Mouse (Mus musculus): Measurements from ENCODE around the gene Txnl4b. TPM values are rescaled to one million over a fixed set of nuclear protein-coding genes. Genes with fewer than 3 reads are reported as not detected.

Txnl4b gene
- polyA plus RNA-seq, 1 experiment from 2014 or later: 28.3 TPM

- no peak overlapping the region for H3K27ac ChIP-seq (replicated peaks; ENCODE audit: low read depth, low read length)
- H3K36me3 ChIP-seq (ENCODE audit: control insufficient read depth, insufficient read depth, low read length): peaks cover 4% of the 10 kb centered on the region
- WGBS: 88% methylated on average over 9 of the region's 9 CpGs
- H3K9ac ChIP-seq (ENCODE audit: low read length): no peak overlapping the region
- ATAC-seq (ENCODE audit: insufficient number of reproducible peaks, low FRiP score, low TSS enrichment, low read depth): no peak
- H3K4me2 ChIP-seq (ENCODE audit: low read depth, severe bottlenecking): no peak overlapping the region
- H3K27me3 ChIP-seq (ENCODE audit: control insufficient read depth, insufficient read depth, low read length): no peaks in the 10 kb centered on the region
- H3K9me3 ChIP-seq (ENCODE audit: control insufficient read depth, low read length): no peaks in the 10 kb centered on the region
- DNase-seq (ENCODE audit: low spot score): no peak
- no peaks in the 10 kb centered on the region for H3K4me1 ChIP-seq (ENCODE audit: control insufficient read depth, insufficient read depth, low read length)
- no peak overlapping the region for H3K4me3 ChIP-seq (ENCODE audit: low read depth, low read length)
Observed at GRCm38 (mm10) chr8:109590901-109591300, 25.2 kb downstream of the Txnl4b start.

- H3K4me1 ChIP-seq (ENCODE audit: control insufficient read depth, insufficient read depth, low read length): no peaks in the 10 kb centered on the region
- H3K9me3 ChIP-seq (ENCODE audit: control insufficient read depth, low read length): no peaks in the 10 kb centered on the region
- H3K36me3 ChIP-seq (ENCODE audit: control insufficient read depth, insufficient read depth, low read length): peaks cover 4% of the 10 kb centered on the region
- WGBS: 94% methylated on average over 3 of the region's 3 CpGs
- H3K9ac ChIP-seq (ENCODE audit: low read length): no peak overlapping the region
- no peak overlapping the region for H3K4me3 ChIP-seq (ENCODE audit: low read depth, low read length)
- no peak overlapping the region for H3K4me2 ChIP-seq (ENCODE audit: low read depth, severe bottlenecking)
- ATAC-seq (ENCODE audit: insufficient number of reproducible peaks, low FRiP score, low TSS enrichment, low read depth) (no peak), DNase-seq (ENCODE audit: low spot score) (no peak)
- H3K27ac ChIP-seq (replicated peaks; ENCODE audit: low read depth, low read length): no peak overlapping the region
- no peaks in the 10 kb centered on the region for H3K27me3 ChIP-seq (ENCODE audit: control insufficient read depth, insufficient read depth, low read length)
Observed at GRCm38 (mm10) chr8:109591367-109591766, 25.7 kb downstream of the Txnl4b start.

DNA sequence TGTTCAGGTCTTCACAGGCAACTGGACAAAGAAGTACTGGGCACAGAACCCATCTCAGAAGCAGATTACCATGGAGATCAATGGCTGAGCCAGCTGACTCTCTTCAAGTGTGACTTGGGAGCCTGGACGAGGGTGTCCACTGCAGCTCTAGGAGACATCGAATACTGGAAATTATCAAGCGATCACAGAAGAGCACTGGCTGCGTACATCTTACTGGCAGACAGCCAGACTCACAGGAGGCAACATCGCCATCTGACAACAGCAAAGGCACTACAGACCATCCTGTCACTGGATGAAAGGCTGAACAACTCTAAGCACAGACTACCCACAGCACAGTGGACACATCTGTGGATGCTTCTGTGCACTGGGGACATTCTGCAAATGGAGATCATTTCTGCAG is 26.5 kb downstream of the Txnl4b start:
- peaks cover 4% of the 10 kb centered on the region for H3K36me3 ChIP-seq (ENCODE audit: control insufficient read depth, insufficient read depth, low read length)

DNA sequence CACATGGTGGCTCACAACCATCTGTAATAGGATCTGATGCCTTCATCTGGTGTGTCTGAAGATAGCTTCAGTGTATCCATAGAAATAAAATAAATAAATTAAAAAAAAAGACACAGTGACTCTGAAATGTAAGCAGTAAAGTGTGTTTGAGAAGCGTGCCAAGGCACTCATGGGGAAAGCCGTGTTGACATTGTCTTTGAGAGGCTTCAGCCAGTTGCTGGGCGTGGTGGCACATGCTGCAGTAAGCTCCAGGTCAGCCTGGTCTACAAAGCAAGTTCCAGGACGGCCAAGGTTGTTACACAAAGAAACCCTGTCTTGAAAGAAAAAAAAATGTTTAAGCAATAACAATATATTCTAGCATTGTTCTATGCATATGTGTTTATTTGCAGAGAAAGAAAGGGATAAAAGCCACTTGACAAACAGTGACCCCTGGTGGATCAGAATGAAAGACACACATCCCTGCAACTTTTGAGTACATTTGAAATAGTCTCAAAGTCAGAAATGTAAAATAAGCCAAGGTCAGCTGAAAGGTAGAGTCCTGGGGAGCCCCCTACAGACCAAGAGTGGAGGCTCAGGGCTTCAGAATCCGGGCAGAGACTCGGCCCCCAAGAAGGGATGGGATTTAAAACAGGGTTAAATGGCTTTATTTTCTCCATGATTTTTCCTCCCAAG is 27.6 kb downstream of the Txnl4b start:
- Histone ChIP-seq H3K4me3 (ENCODE audit: low read depth, low read length) (no peak overlapping the region), H3K27ac (replicated peaks; ENCODE audit: low read depth, low read length) (no peak overlapping the region), H3K36me3 (ENCODE audit: control insufficient read depth, insufficient read depth, low read length) (peaks cover 4% of the 10 kb centered on the region), H3K9me3 (ENCODE audit: control insufficient read depth, low read length) (no peaks in the 10 kb centered on the region), H3K9ac (ENCODE audit: low read length) (no peak overlapping the region), H3K4me2 (ENCODE audit: low read depth, severe bottlenecking) (no peak overlapping the region), H3K27me3 (ENCODE audit: control insufficient read depth, insufficient read depth, low read length) (no peaks in the 10 kb centered on the region), H3K4me1 (ENCODE audit: control insufficient read depth, insufficient read depth, low read length) (no peaks in the 10 kb centered on the region)
- DNase-seq (ENCODE audit: low spot score): peak; percentile 35
- no peak for ATAC-seq (ENCODE audit: insufficient number of reproducible peaks, low FRiP score, low TSS enrichment, low read depth)
- WGBS: 83% methylated on average over 6 of the region's 6 CpGs

More for the DNA sequence above, 26.5 kb downstream of the Txnl4b start:
- 95% methylated on average over 5 of the region's 5 CpGs for WGBS
- no peaks in the 10 kb centered on the region for H3K27me3 ChIP-seq (ENCODE audit: control insufficient read depth, insufficient read depth, low read length)
- no peak overlapping the region for H3K9ac ChIP-seq (ENCODE audit: low read length)
- no peaks in the 10 kb centered on the region for H3K4me1 ChIP-seq (ENCODE audit: control insufficient read depth, insufficient read depth, low read length)
- H3K4me3 ChIP-seq (ENCODE audit: low read depth, low read length): no peak overlapping the region
- ATAC-seq (ENCODE audit: insufficient number of reproducible peaks, low FRiP score, low TSS enrichment, low read depth) (no peak), DNase-seq (ENCODE audit: low spot score) (no peak)
- H3K4me2 ChIP-seq (ENCODE audit: low read depth, severe bottlenecking): no peak overlapping the region
- no peaks in the 10 kb centered on the region for H3K9me3 ChIP-seq (ENCODE audit: control insufficient read depth, low read length)
- no peak overlapping the region for H3K27ac ChIP-seq (replicated peaks; ENCODE audit: low read depth, low read length)

DNA sequence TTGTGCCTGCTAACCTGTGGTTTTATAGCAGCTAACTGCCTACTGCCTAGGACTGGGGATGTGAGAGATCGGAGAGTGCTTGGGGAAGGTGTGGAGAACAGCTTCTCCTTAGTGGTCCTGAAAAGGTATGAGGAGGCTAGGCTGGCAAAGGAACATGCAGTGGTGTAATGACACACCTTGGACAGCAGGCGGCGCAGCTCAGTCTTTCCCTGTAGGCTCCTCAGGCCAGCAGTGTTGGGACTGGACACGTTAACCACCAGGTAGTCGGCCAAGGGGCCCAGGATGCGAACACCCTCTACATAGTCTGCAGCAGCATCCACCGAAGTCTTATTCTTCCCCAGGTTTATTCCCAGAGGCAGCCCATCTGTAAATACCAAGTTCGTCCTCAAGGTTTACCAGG is 30.2 kb downstream of the Txnl4b start:
- ATAC-seq (ENCODE audit: insufficient number of reproducible peaks, low FRiP score, low TSS enrichment, low read depth) (no peak), DNase-seq (ENCODE audit: low spot score) (peak; percentile 82)
- Histone ChIP-seq H3K9ac (ENCODE audit: low read length) (no peak overlapping the region), H3K4me2 (ENCODE audit: low read depth, severe bottlenecking) (no peak overlapping the region), H3K36me3 (ENCODE audit: control insufficient read depth, insufficient read depth, low read length) (peaks cover 4% of the 10 kb centered on the region), H3K4me1 (ENCODE audit: control insufficient read depth, insufficient read depth, low read length) (no peaks in the 10 kb centered on the region), H3K4me3 (ENCODE audit: low read depth, low read length) (no peak overlapping the region), H3K27me3 (ENCODE audit: control insufficient read depth, insufficient read depth, low read length) (no peaks in the 10 kb centered on the region), H3K27ac (replicated peaks; ENCODE audit: low read depth, low read length) (no peak overlapping the region), H3K9me3 (ENCODE audit: control insufficient read depth, low read length) (no peaks in the 10 kb centered on the region)
- WGBS: 50% methylated on average over 8 of the region's 8 CpGs

- DNase-seq (ENCODE audit: low spot score): no peak
- peaks cover 5% of the 10 kb centered on the region for H3K4me1 ChIP-seq (ENCODE audit: control insufficient read depth, insufficient read depth, low read length)
- no peak overlapping the region for H3K4me2 ChIP-seq (ENCODE audit: low read depth, severe bottlenecking)
- no peak for ATAC-seq (ENCODE audit: insufficient number of reproducible peaks, low FRiP score, low TSS enrichment, low read depth)
- H3K4me3 ChIP-seq (ENCODE audit: low read depth, low read length): no peak overlapping the region
- no peaks in the 10 kb centered on the region for H3K27me3 ChIP-seq (ENCODE audit: control insufficient read depth, insufficient read depth, low read length)
- H3K27ac ChIP-seq (replicated peaks; ENCODE audit: low read depth, low read length): no peak overlapping the region
- H3K36me3 ChIP-seq (ENCODE audit: control insufficient read depth, insufficient read depth, low read length): no peaks in the 10 kb centered on the region
- H3K9me3 ChIP-seq (ENCODE audit: control insufficient read depth, low read length): no peaks in the 10 kb centered on the region
- WGBS: 80% methylated on average over 2 of the region's 2 CpGs
- no peak overlapping the region for H3K9ac ChIP-seq (ENCODE audit: low read length)
Observed at GRCm38 (mm10) chr8:109606725-109607124, 41.0 kb downstream of the Txnl4b start.

DNA sequence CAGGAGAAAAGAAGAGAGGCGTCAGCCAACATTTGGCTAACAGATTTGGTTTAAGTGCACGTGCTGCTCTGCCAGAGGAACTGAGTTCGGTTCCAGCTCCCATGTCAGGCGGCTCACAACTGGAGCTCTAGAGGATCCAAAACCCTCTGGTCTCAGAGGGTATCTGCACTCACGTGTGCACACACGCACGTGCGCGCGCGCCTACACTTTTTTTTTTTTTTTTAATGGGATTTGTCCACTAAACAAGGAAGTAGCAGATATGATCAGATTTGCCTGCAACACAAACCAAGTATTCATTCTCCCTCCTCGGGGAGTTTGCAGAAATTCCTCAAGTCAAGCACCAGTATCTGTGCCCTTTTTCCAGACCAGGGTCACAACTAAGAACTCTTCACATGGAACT is 42.0 kb downstream of the Txnl4b start:
- Histone ChIP-seq H3K4me3 (ENCODE audit: low read depth, low read length) (peak overlapping the region; percentile 46), H3K36me3 (ENCODE audit: control insufficient read depth, insufficient read depth, low read length) (no peaks in the 10 kb centered on the region), H3K27ac (replicated peaks; ENCODE audit: low read depth, low read length) (no peak overlapping the region), H3K27me3 (ENCODE audit: control insufficient read depth, insufficient read depth, low read length) (no peaks in the 10 kb centered on the region), H3K4me1 (ENCODE audit: control insufficient read depth, insufficient read depth, low read length) (peaks cover 5% of the 10 kb centered on the region), H3K9me3 (ENCODE audit: control insufficient read depth, low read length) (no peaks in the 10 kb centered on the region), H3K9ac (ENCODE audit: low read length) (peak overlapping the region; percentile 76), H3K4me2 (ENCODE audit: low read depth, severe bottlenecking) (peak overlapping the region; percentile 73)
- DNase-seq (ENCODE audit: low spot score) (peak; percentile 34), ATAC-seq (ENCODE audit: insufficient number of reproducible peaks, low FRiP score, low TSS enrichment, low read depth) (no peak)
- 14% methylated on average over 12 of the region's 12 CpGs for whole genome bisulfite sequencing

GRCm38 (mm10) chr8:109608271-109609152 is 42.8 kb downstream of the Txnl4b start, which contains the start of gene Dhodh:
Gene Dhodh (minus strand): TSS chr8:109608673.
- H3K9me3 ChIP-seq (ENCODE audit: control insufficient read depth, low read length): no peaks in the 10 kb centered on the region
- peaks cover 5% of the 10 kb centered on the region for H3K4me1 ChIP-seq (ENCODE audit: control insufficient read depth, insufficient read depth, low read length)
- no peaks in the 10 kb centered on the region for H3K27me3 ChIP-seq (ENCODE audit: control insufficient read depth, insufficient read depth, low read length)
- ATAC-seq (ENCODE audit: insufficient number of reproducible peaks, low FRiP score, low TSS enrichment, low read depth): peak; percentile 97
- peak within 1 kb of the TSS; percentile 76 for H3K9ac ChIP-seq (ENCODE audit: low read length)
- H3K27ac ChIP-seq (replicated peaks; ENCODE audit: low read depth, low read length): peak within 1 kb of the TSS; percentile 68
- no peaks in the 10 kb centered on the region for H3K36me3 ChIP-seq (ENCODE audit: control insufficient read depth, insufficient read depth, low read length)
- H3K4me3 ChIP-seq (ENCODE audit: low read depth, low read length): peak within 1 kb of the TSS; percentile 46
- DNase-seq (ENCODE audit: low spot score): peak; percentile 96
- H3K4me2 ChIP-seq (ENCODE audit: low read depth, severe bottlenecking): peak within 1 kb of the TSS; percentile 73
- under 1% methylated on average over 42 of the region's 42 CpGs for WGBS
